Mouse (Mus musculus): ENCODE measurements around the gene Sorcs3.
A peak's percentile ranks its signal among the peaks of the same experiment; 100 is the strongest.

The Sorcs3 gene

GRCm38 (mm10) chr19:48706267-48706923, 500.6 kb downstream of the Sorcs3 start:
- DNase-seq (ENCODE audit: low spot score), result no peak

GRCm38 (mm10) chr19:48706924-48707320, 501.1 kb downstream of the Sorcs3 start:
- no peak for DNase-seq (ENCODE audit: low spot score)

- DNase-seq (ENCODE audit: low spot score), result no peak
Measured at GRCm38 (mm10) chr19:48725851-48726419, 520.1 kb downstream of the Sorcs3 start.

GRCm38 (mm10) chr19:48727048-48727447, 521.2 kb downstream of the Sorcs3 start:
- DNase-seq (ENCODE audit: low spot score), result no peak

- DNase-seq (ENCODE audit: low spot score), result no peak
Measured at GRCm38 (mm10) chr19:48727601-48728000, 521.8 kb downstream of the Sorcs3 start.

- no peak for DNase-seq (ENCODE audit: low spot score)
Measured at GRCm38 (mm10) chr19:48731731-48732130, 525.9 kb downstream of the Sorcs3 start.

- DNase-seq (ENCODE audit: low spot score), result no peak
Measured at GRCm38 (mm10) chr19:48734370-48734769, 528.5 kb downstream of the Sorcs3 start.

- DNase-seq (ENCODE audit: low spot score), result no peak
Measured at GRCm38 (mm10) chr19:48737554-48737953, 531.7 kb downstream of the Sorcs3 start.

GRCm38 (mm10) chr19:48755156-48755555, 549.3 kb downstream of the Sorcs3 start:
- DNase-seq (ENCODE audit: low spot score), result no peak

GRCm38 (mm10) chr19:48756831-48757230, 551.0 kb downstream of the Sorcs3 start:
- no peak for DNase-seq (ENCODE audit: low spot score)

- DNase-seq (ENCODE audit: low spot score), result no peak
Measured at GRCm38 (mm10) chr19:48766524-48766923, 560.7 kb downstream of the Sorcs3 start.

GRCm38 (mm10) chr19:48771565-48771964, 565.7 kb downstream of the Sorcs3 start:
- DNase-seq (ENCODE audit: low spot score), result no peak

- no peak for DNase-seq (ENCODE audit: low spot score)
Measured at GRCm38 (mm10) chr19:48779095-48779765, 573.4 kb downstream of the Sorcs3 start.

- DNase-seq (ENCODE audit: low spot score), result no peak
Measured at GRCm38 (mm10) chr19:48780813-48781212, 575.0 kb downstream of the Sorcs3 start.

- DNase-seq (ENCODE audit: low spot score), result peak; percentile 17
Measured at GRCm38 (mm10) chr19:48782024-48782721, 576.3 kb downstream of the Sorcs3 start.

- DNase-seq (ENCODE audit: low spot score), result no peak
Measured at GRCm38 (mm10) chr19:48787269-48787668, 581.4 kb downstream of the Sorcs3 start.

- no peak for DNase-seq (ENCODE audit: low spot score)
Measured at GRCm38 (mm10) chr19:48804546-48804945, 598.7 kb downstream of the Sorcs3 start.

GRCm38 (mm10) chr19:48811541-48811940, 605.7 kb downstream of the Sorcs3 start:
- no peak for DNase-seq (ENCODE audit: low spot score)

GRCm38 (mm10) chr19:48813823-48814222, 608.0 kb downstream of the Sorcs3 start:
- no peak for DNase-seq (ENCODE audit: low spot score)

- no peak for DNase-seq (ENCODE audit: low spot score)
Measured at GRCm38 (mm10) chr19:48815064-48815463, 609.2 kb downstream of the Sorcs3 start.

- DNase-seq (ENCODE audit: low spot score), result no peak
Measured at GRCm38 (mm10) chr19:48820493-48821282, 614.9 kb downstream of the Sorcs3 start.

GRCm38 (mm10) chr19:48821283-48821715, 615.5 kb downstream of the Sorcs3 start:
- DNase-seq (ENCODE audit: low spot score), result no peak

Data from urinary bladder, postnatal 14 days (tissue).